Mouse (Mus musculus): Measurements from ENCODE around the gene Zfp652. TPM values are rescaled to one million over a fixed set of nuclear protein-coding genes. Genes with fewer than 3 reads are reported as not detected.

Zfp652 gene
- total RNA-seq, 2 experiments from 2014 or later: 105 to 128 TPM

- no peak for DNase-seq (ENCODE audit: low spot score)
These were observed 52.9 kb downstream of the Zfp652 start for GRCm38 (mm10) chr11:95765334-95765733.

- DNase-seq (ENCODE audit: low spot score): no peak
These were observed 55.8 kb downstream of the Zfp652 start for GRCm38 (mm10) chr11:95768244-95768643.

DNA sequence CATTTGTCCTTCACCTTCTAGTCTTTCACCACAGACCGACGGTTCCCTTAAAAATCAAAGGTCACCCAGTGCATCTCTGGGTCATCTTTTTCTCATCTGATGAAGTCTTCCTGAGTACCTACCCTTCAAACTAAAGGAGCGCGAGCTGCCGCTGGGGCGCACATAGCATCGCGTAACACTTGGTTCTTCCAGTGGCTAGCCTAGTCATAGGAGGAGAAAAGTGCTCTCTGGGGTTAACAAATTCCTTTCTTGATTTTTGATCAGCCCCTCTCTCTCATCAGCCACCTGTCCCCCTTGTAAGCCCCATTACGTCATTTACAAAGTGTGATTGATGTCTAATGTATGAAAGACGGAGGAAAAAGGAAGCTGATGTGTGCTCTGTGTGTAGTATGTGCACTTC is 56.7 kb downstream of the Zfp652 start:
- no peak for DNase-seq (ENCODE audit: low spot score)

GRCm38 (mm10) chr11:95770720-95771364 is 58.4 kb downstream of the Zfp652 start:
- DNase-seq (ENCODE audit: low spot score): peak; percentile 36

DNA sequence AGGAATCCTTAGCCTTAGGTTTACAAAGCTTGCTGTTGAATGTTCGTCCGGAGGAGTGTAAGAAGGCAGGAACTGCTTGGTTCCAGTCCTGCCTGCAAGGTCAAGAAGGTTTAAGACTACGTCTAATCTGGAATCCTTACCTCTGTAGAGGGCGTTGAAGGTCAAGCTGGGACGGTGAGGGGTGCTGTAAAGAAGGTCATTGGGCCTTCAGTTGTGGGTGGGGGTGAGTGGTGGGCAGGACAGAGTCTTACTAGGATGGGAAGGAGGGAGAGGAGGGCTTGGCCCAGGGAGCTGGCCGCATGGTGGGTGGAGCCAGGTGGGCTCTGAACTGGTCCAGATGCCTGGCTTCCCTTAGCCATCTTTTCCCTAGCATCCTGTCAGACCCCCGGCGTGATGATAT is 59.2 kb downstream of the Zfp652 start:
- no peak for DNase-seq (ENCODE audit: low spot score)

DNA sequence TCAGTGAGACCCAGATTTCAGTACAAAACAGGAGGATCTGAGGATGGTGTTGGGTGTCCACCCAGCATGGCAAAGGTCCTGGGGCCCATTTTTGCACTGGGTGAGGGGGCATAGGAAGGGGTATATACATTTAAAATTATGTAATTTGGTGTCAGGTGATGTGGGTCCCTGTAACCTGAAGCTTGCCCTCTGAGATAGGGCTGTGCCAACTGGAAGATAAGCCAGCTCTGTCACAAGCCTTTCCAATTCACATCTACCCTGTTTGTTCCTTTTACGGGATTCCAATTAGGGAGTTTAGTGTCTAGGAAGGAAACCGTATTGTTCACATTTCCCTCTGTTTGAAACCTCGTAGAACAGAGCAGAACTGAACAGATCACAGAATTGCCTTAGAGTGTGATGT is 60.8 kb downstream of the Zfp652 start:
- DNase-seq (ENCODE audit: low spot score): no peak

DNA sequence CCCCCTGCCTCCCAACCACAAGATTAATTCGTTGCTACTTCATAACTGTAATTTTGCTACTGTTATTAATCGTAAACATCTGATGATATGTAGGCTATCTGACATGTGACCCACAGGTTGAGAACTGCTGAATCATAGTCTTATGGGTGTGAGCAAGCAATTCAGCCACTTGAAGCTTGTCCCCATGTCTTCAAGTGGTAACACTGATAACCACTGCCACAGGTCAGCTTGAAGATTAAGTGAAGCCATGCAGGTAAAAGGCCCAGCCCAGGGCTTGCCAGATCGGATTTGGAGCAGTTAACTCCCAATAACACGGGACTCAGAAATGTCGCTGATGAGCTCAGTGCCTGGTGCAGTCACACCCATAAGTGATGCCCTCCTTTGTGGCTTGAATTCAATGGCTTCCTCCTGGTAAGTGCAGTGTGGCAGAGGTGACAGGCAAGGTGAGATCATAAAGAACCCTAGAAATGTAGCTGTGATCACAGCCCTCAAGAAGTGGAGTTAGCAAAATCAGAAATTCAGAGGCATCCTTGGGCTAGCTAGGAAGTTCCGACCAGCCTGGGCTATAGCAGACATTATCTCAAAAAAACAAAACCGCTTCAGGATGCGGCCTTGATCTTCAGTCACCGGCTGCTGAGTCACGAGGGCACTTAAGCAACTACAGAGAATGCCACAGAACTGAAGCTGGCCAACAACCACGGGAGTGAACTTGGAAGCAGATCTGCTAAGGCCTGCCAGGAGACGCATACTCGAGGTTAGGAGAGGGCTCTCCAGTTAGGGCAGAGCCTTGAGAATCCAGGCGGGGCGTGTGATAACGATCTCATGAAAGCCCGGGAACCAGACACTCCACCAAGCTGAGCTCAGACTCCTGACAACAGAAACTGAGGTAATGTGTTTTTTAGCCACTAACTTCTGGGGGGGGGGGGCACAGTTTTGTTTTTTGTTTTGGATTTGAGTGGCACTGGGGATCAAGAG is 65.1 kb downstream of the Zfp652 start:
- DNase-seq (ENCODE audit: low spot score): peak; percentile 89

- DNase-seq (ENCODE audit: low spot score): no peak
These were observed 66.4 kb downstream of the Zfp652 start for GRCm38 (mm10) chr11:95778831-95779251.

GRCm38 (mm10) chr11:95779366-95779765 is 66.9 kb downstream of the Zfp652 start:
- no peak for DNase-seq (ENCODE audit: low spot score)

GRCm38 (mm10) chr11:95780480-95780879 is 68.0 kb downstream of the Zfp652 start:
- no peak for DNase-seq (ENCODE audit: low spot score)

DNA sequence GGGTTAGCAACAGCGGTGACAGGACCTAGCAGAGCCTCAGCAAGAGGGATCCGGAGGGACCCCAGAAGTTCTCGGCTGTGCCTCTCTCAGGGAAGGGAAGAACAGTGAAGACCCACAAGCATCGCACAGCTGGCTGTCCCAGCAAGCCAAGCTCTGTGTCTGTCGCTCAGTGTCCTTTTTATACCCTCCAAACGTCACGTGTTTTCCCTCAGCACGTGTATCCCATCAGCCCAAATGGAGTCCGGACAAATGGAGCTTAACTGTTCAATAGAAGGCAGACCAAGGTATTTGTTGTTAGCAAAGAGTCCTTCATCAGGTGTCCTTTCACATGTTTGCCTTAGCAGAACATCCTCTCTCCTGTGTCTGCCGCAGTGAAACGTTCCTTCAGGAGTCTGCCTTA is 69.1 kb downstream of the Zfp652 start:
- DNase-seq (ENCODE audit: low spot score): no peak

- DNase-seq (ENCODE audit: low spot score): no peak
These were observed 71.0 kb downstream of the Zfp652 start for GRCm38 (mm10) chr11:95783457-95783856.

DNA sequence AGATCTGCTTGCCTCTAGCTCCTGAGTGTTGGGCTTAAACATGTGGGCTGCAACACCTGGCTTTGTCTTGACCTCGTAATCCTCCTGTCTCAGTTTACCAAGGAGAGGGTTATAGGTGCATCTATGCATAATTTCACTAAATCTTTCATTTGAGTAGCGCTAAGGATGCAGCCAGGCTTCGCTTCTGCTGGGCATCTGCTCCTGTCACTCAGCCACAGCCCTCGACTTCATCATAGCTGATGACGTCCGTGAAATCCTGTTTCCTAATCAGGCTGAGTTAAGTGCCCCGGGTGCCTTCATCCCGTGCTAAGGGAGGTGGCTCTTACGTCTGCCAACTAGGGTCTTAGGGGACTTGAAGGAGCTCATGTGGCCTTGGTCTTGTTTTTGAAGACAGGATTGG is 71.5 kb downstream of the Zfp652 start:
- DNase-seq (ENCODE audit: low spot score): no peak

DNA sequence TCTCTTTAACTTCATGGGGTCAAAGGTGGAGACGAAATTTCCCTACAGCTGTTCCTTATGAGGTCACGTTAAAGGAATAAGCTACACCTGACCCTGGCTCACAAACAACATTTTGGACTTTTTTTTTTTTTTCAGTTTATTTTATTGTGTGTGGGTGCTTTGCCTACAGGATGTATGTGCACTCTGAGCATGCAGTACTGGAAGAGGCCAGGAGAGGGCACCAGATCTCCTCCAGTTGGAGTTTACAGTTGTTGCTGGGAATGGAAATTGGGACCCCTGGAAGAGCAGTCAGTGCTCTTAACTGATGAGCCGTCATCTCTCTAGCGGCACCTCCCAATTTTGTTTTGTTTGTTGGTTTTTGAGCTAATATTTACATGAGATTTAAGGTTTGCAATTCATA is 73.2 kb downstream of the Zfp652 start:
- no peak for DNase-seq (ENCODE audit: low spot score)

GRCm38 (mm10) chr11:95786511-95786910 is 74.0 kb downstream of the Zfp652 start:
- DNase-seq (ENCODE audit: low spot score): no peak

- no peak for DNase-seq (ENCODE audit: low spot score)
These were observed 77.0 kb downstream of the Zfp652 start for GRCm38 (mm10) chr11:95789451-95789891.

- DNase-seq (ENCODE audit: low spot score): no peak
These were observed 79.3 kb downstream of the Zfp652 start for GRCm38 (mm10) chr11:95791787-95792186.

GRCm38 (mm10) chr11:95792950-95793509 is 80.6 kb downstream of the Zfp652 start:
- DNase-seq (ENCODE audit: low spot score): no peak

- DNase-seq (ENCODE audit: low spot score): no peak
These were observed 81.7 kb downstream of the Zfp652 start for GRCm38 (mm10) chr11:95794201-95794600.

DNA sequence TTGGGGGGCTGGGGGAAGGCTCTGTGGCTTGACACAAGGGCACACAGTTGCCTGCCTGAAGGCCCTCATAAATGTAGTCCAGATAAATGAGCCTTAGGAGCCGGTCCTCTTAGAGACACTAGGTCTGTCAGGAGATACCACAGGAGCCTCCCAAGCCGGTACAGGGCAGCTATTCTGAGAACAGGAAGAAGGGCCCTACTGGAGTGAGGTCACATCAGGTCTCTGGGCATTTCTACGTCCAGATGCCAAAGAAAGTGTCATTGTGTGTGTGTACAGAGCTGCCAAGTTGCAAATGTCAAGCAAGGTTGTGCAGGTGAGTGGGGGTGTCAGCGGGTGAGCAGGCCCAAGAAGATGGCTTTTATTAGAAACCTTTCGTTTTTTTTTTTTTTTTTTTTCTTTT is 83.1 kb downstream of the Zfp652 start:
- peak; percentile 55 for DNase-seq (ENCODE audit: low spot score)

- no peak for DNase-seq (ENCODE audit: low spot score)
These were observed 92.5 kb downstream of the Zfp652 start for GRCm38 (mm10) chr11:95805010-95805409.

DNA sequence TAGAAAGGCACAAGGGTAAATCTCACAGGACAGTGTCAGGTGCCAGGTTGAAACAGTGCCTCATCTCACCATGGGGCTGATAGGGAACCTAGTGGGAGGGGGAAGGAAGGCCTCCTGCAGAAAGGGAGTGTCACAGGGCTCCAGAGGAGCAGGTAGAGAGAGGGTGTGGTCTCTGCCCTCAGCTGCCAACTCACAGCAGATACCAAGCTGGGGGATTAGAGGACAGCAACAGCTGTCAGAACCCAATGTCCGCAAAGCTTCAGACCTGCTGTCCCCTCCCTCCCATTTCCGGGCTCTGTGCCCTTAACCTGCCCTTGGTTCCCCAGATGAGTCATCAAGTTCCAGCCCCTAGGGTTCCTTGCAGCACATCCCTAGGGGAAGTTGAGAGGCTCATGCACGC is 93.1 kb downstream of the Zfp652 start:
- no peak for DNase-seq (ENCODE audit: low spot score)
